Mouse (Mus musculus): Measurements from ENCODE around the gene Rtp2. TPM values are rescaled to one million over a fixed set of nuclear protein-coding genes. Genes with fewer than 3 reads are reported as not detected.

Rtp2 gene
- polyA plus RNA-seq, 2 experiments = not detected

DNA sequence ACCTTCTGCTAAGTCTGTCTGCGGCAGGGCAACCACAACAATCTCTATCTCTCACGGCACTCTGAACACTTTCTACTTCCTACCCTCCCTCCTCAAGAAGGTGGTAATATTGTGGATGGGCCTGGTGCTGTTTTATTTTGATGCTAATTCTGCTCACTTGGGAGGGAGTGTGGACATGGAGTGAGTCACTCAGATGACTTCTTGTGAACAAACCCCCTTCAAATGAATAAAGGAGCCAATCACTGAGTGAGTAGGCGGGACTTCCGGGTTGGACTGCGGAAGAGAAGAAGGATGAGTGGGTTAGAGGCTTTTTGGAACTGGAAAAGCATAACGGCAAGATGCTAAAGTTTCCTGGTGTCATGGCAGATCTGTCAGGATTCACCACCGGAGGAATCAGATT lies 30.8 kb downstream of the Rtp2 start:
- WGBS (ENCODE audit: insufficient replicate concordance) = 73% methylated on average over 7 of the region's 7 CpGs
- Histone ChIP-seq H3K27ac (no peak overlapping the region), H3K9me3 (ENCODE audit: control insufficient read depth, low read length) (no peaks in the 10 kb centered on the region), H3K27me3 (ENCODE audit: control insufficient read depth, insufficient read depth, low read length) (no peaks in the 10 kb centered on the region), H3K4me2 (ENCODE audit: low read depth) (no peak overlapping the region), H3K9ac (replicated peaks) (no peak overlapping the region), H3K4me3 (ENCODE audit: insufficient read depth in 1 of 2, low read depth in 2 of 2, low read length in 2 of 2) (no peak overlapping the region), H3K4me1 (replicated peaks; ENCODE audit: control insufficient read depth in 2 of 2, insufficient read depth in 2 of 2, low read length in 1 of 2) (no peaks in the 10 kb centered on the region), H3K36me3 (replicated peaks; ENCODE audit: control insufficient read depth, insufficient read depth, low read depth) (no peaks in the 10 kb centered on the region)
- TF ChIP-seq CTCF (IDR thresholded peaks at IDR 0.05; ENCODE audit: low read depth) = no peak
- TF ChIP-seq EP300 (IDR thresholded peaks at IDR 0.05; ENCODE audit: low read depth) = no peak
- DNase-seq (ENCODE audit: low read depth in 3 of 3, low spot score in 3 of 3) (no peak), ATAC-seq (ENCODE audit: insufficient read depth) (no peak)

GRCm38 (mm10) chr16:23900061-23900460 lies 32.1 kb downstream of the Rtp2 start:
- 51% methylated on average over 4 of the region's 4 CpGs for WGBS (ENCODE audit: insufficient replicate concordance)
- ATAC-seq (ENCODE audit: insufficient read depth) = no peak
- no peak overlapping the region for H3K4me2 ChIP-seq (ENCODE audit: low read depth)

GRCm38 (mm10) chr16:23898840-23899239 lies 33.4 kb downstream of the Rtp2 start:
- TF ChIP-seq CTCF (IDR thresholded peaks at IDR 0.05; ENCODE audit: low read depth) (peak; percentile 77), EP300 (IDR thresholded peaks at IDR 0.05; ENCODE audit: low read depth) (no peak)
- Histone ChIP-seq H3K9ac (replicated peaks) (no peak overlapping the region), H3K27me3 (ENCODE audit: control insufficient read depth, insufficient read depth, low read length) (no peaks in the 10 kb centered on the region), H3K4me1 (replicated peaks; ENCODE audit: control insufficient read depth in 2 of 2, insufficient read depth in 2 of 2, low read length in 1 of 2) (no peaks in the 10 kb centered on the region), H3K36me3 (replicated peaks; ENCODE audit: control insufficient read depth, insufficient read depth, low read depth) (no peaks in the 10 kb centered on the region), H3K4me2 (ENCODE audit: low read depth) (peak overlapping the region; percentile 26; the same call in 1 of the 2 replicates), H3K27ac (no peak overlapping the region), H3K9me3 (ENCODE audit: control insufficient read depth, low read length) (no peaks in the 10 kb centered on the region), H3K4me3 (ENCODE audit: insufficient read depth in 1 of 2, low read depth in 2 of 2, low read length in 2 of 2) (no peak overlapping the region)
- DNase-seq (ENCODE audit: low read depth in 3 of 3, low spot score in 3 of 3) (peak in 2 of 3 experiments; percentile 9 to 20), ATAC-seq (ENCODE audit: insufficient read depth) (no peak)
- WGBS (ENCODE audit: insufficient replicate concordance) = 10% methylated on average over 12 of the region's 12 CpGs

More at GRCm38 (mm10) chr16:23900061-23900460, 32.1 kb downstream of the Rtp2 start:
- Histone ChIP-seq H3K36me3 (replicated peaks; ENCODE audit: control insufficient read depth, insufficient read depth, low read depth) (no peaks in the 10 kb centered on the region), H3K27ac (no peak overlapping the region), H3K9ac (replicated peaks) (no peak overlapping the region), H3K4me3 (ENCODE audit: insufficient read depth in 1 of 2, low read depth in 2 of 2, low read length in 2 of 2) (no peak overlapping the region), H3K27me3 (ENCODE audit: control insufficient read depth, insufficient read depth, low read length) (no peaks in the 10 kb centered on the region), H3K4me1 (replicated peaks; ENCODE audit: control insufficient read depth in 2 of 2, insufficient read depth in 2 of 2, low read length in 1 of 2) (no peaks in the 10 kb centered on the region), H3K9me3 (ENCODE audit: control insufficient read depth, low read length) (no peaks in the 10 kb centered on the region)
- no peak for DNase-seq (ENCODE audit: low read depth in 3 of 3, low spot score in 3 of 3)
- no peak for TF ChIP-seq EP300 (IDR thresholded peaks at IDR 0.05; ENCODE audit: low read depth)
- TF ChIP-seq CTCF (IDR thresholded peaks at IDR 0.05; ENCODE audit: low read depth) = no peak

DNA sequence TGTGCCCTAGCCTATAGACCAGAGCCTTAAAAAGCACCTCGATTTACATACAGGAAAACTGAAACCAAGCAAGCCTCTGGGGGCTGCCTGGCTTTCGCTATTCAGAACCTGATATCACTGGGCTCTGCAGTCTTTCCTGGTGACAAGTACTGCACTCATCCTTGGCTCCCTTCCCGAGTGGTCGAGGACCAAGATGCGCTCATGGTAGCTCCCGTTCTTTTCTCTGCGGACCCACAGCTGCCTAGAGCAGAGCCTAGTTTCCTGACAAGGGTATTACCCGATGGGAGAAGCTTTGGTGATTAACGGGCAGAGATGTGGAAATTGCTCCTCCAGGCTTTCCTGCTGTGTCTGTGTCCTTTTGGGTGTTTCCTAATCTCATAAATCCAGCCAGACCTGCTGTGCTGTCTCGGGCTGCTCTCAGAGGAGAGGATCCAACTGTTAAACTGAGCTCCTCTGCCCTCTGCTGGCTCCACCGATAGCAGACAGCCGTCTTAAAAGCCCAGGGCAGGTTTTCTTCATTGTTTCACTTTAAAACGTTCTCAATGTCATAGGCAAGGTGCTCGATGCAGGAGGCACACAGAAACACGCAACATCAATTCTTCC lies 34.1 kb downstream of the Rtp2 start:
- Histone ChIP-seq H3K4me2 (ENCODE audit: low read depth) (peak overlapping the region; percentile 32; the same call in 1 of the 2 replicates), H3K4me3 (ENCODE audit: insufficient read depth in 1 of 2, low read depth in 2 of 2, low read length in 2 of 2) (no peak overlapping the region), H3K9ac (replicated peaks) (no peak overlapping the region), H3K27me3 (ENCODE audit: control insufficient read depth, insufficient read depth, low read length) (no peaks in the 10 kb centered on the region), H3K36me3 (replicated peaks; ENCODE audit: control insufficient read depth, insufficient read depth, low read depth) (no peaks in the 10 kb centered on the region), H3K27ac (no peak overlapping the region), H3K9me3 (ENCODE audit: control insufficient read depth, low read length) (no peaks in the 10 kb centered on the region), H3K4me1 (replicated peaks; ENCODE audit: control insufficient read depth in 2 of 2, insufficient read depth in 2 of 2, low read length in 1 of 2) (no peaks in the 10 kb centered on the region)
- no peak for TF ChIP-seq EP300 (IDR thresholded peaks at IDR 0.05; ENCODE audit: low read depth)
- TF ChIP-seq CTCF (IDR thresholded peaks at IDR 0.05; ENCODE audit: low read depth) = peak; percentile 60
- peak in 2 of 3 experiments; percentile 1 to 9 for DNase-seq (ENCODE audit: low read depth in 3 of 3, low spot score in 3 of 3)
- no peak for ATAC-seq (ENCODE audit: insufficient read depth)
- WGBS (ENCODE audit: insufficient replicate concordance) = 10% methylated on average over 15 of the region's 15 CpGs

- H3K4me2 ChIP-seq (ENCODE audit: low read depth) = no peak overlapping the region
- ATAC-seq (ENCODE audit: insufficient read depth) (no peak), DNase-seq (ENCODE audit: low read depth in 3 of 3, low spot score in 3 of 3) (no peak)
- H3K9ac ChIP-seq (replicated peaks) = no peak overlapping the region
- H3K36me3 ChIP-seq (replicated peaks; ENCODE audit: control insufficient read depth, insufficient read depth, low read depth) = no peaks in the 10 kb centered on the region
- no peak for TF ChIP-seq CTCF (IDR thresholded peaks at IDR 0.05; ENCODE audit: low read depth)
- no peak for TF ChIP-seq EP300 (IDR thresholded peaks at IDR 0.05; ENCODE audit: low read depth)
- H3K4me1 ChIP-seq (replicated peaks; ENCODE audit: control insufficient read depth in 2 of 2, insufficient read depth in 2 of 2, low read length in 1 of 2) = no peaks in the 10 kb centered on the region
- no peak overlapping the region for H3K27ac ChIP-seq
- 42% methylated on average over 5 of the region's 5 CpGs for WGBS (ENCODE audit: insufficient replicate concordance)
- H3K4me3 ChIP-seq (ENCODE audit: insufficient read depth in 1 of 2, low read depth in 2 of 2, low read length in 2 of 2) = no peak overlapping the region
- H3K9me3 ChIP-seq (ENCODE audit: control insufficient read depth, low read length) = no peaks in the 10 kb centered on the region
- H3K27me3 ChIP-seq (ENCODE audit: control insufficient read depth, insufficient read depth, low read length) = no peaks in the 10 kb centered on the region
Observed at GRCm38 (mm10) chr16:23897486-23897885, 34.7 kb downstream of the Rtp2 start.
